Mouse (Mus musculus): ENCODE measurements around the gene Cfap43. TPM values are rescaled to one million over a fixed set of nuclear protein-coding genes. Genes with fewer than 3 reads are reported as not detected.
"Not testable (repeated sequence)": the region's sequence is repeated elsewhere in the genome, so short reads cannot be mapped to it uniquely, and the experiment has no call there.

Cfap43 gene
- total RNA-seq, 2 experiments from 2014 or later: 1.1 TPM; not detected in 1

- peak; percentile 55 to 66 for DNase-seq
Observed at GRCm38 (mm10) chr19:47853951-47854795, 64.9 kb downstream of the Cfap43 start.

- no peak for DNase-seq
Observed at GRCm38 (mm10) chr19:47853053-47853452, 66.0 kb downstream of the Cfap43 start.

GRCm38 (mm10) chr19:47852131-47852530 lies 67.0 kb downstream of the Cfap43 start:
- DNase-seq: not testable (repeated sequence)

- no peak for DNase-seq
Observed at GRCm38 (mm10) chr19:47849735-47850134, 69.4 kb downstream of the Cfap43 start.

- not testable (repeated sequence) for DNase-seq
Observed at GRCm38 (mm10) chr19:47841234-47841633, 77.9 kb downstream of the Cfap43 start.

GRCm38 (mm10) chr19:47837527-47837901 lies 81.6 kb downstream of the Cfap43 start:
- no peak for DNase-seq

GRCm38 (mm10) chr19:47836701-47837526 lies 82.2 kb downstream of the Cfap43 start:
- DNase-seq: peak; percentile 41 to 43

- DNase-seq: no peak
Observed at GRCm38 (mm10) chr19:47835776-47836175, 83.3 kb downstream of the Cfap43 start.

GRCm38 (mm10) chr19:47834614-47835013 lies 84.5 kb downstream of the Cfap43 start:
- no peak for DNase-seq

- DNase-seq: no peak
Observed at GRCm38 (mm10) chr19:47832316-47832715, 86.8 kb downstream of the Cfap43 start.

- no peak for DNase-seq
Observed at GRCm38 (mm10) chr19:47831111-47831510, 88.0 kb downstream of the Cfap43 start.

GRCm38 (mm10) chr19:47829913-47830450 lies 89.1 kb downstream of the Cfap43 start:
- DNase-seq: no peak

GRCm38 (mm10) chr19:47824026-47824425 lies 95.1 kb downstream of the Cfap43 start:
- DNase-seq: no peak

GRCm38 (mm10) chr19:47822143-47822796 lies 96.8 kb downstream of the Cfap43 start:
- no peak for DNase-seq

GRCm38 (mm10) chr19:47821494-47821872 lies 97.6 kb downstream of the Cfap43 start:
- no peak for DNase-seq

GRCm38 (mm10) chr19:47820832-47821493 lies 98.1 kb downstream of the Cfap43 start:
- peak; percentile 69 to 83 for DNase-seq

GRCm38 (mm10) chr19:47817692-47818091 lies 101.4 kb downstream of the Cfap43 start:
- no peak for DNase-seq

GRCm38 (mm10) chr19:47814721-47815120 lies 104.4 kb downstream of the Cfap43 start:
- no peak for DNase-seq

GRCm38 (mm10) chr19:47812091-47812490 lies 107.0 kb downstream of the Cfap43 start:
- no peak for DNase-seq

GRCm38 (mm10) chr19:47798583-47798982 lies 120.5 kb downstream of the Cfap43 start:
- DNase-seq: no peak

GRCm38 (mm10) chr19:47796699-47797098 lies 122.4 kb downstream of the Cfap43 start:
- no peak for DNase-seq
